Comparison of ENCODE assay signal across 8 mouse cellular contexts in genomic region chr2:19414222-19414965, GRCm38 (mm10). TPM values are rescaled to one million over a fixed set of nuclear protein-coding genes. Genes with fewer than 3 reads are reported as not detected.
A peak's percentile ranks its signal among the peaks of the same experiment; 100 is the strongest.
DNase-seq lines count a peak whose midpoint lies in the region; ATAC-seq and TF ChIP-seq lines count a peak whose summit lies in the region.

No protein-coding gene starts in this region.

- peaks cover 15% of the 10 kb centered on the region for H3K27me3 ChIP-seq in E14TG2a.4 (ENCODE audit: insufficient read depth, low read length)
- peaks cover 11% of the 10 kb centered on the region; the same call in 1 of the 2 replicates for H3K27me3 ChIP-seq in heart, embryonic 14.5 days (ENCODE audit: control insufficient read depth, insufficient read depth, low read length)
- H3K27me3 ChIP-seq in liver, embryonic 13.5 days, result no peaks in the 10 kb centered on the region
- no peaks in the 10 kb centered on the region for H3K27me3 ChIP-seq in testis, adult 2 months (ENCODE audit: control insufficient read depth, insufficient read depth, low read length)

- TF ChIP-seq POLR2A in testis, adult 2 months (IDR thresholded peaks at IDR 0.05; ENCODE audit: control insufficient read depth, low read depth, low read length), result no peak

- H3K9ac ChIP-seq in heart, embryonic 14.5 days (ENCODE audit: low read length), result peak overlapping the region; percentile 36; the same call in 1 of the 2 replicates
- no peak overlapping the region; the same call in 1 of the 2 replicates for H3K9ac ChIP-seq in liver, embryonic 13.5 days

- no peak overlapping the region for H3K27ac ChIP-seq in brown adipose tissue, adult 24 weeks (replicated peaks; ENCODE audit: low read depth, low read length)
- H3K27ac ChIP-seq in heart, embryonic 14.5 days (replicated peaks in 1 of 2; ENCODE audit: control insufficient read depth in 1 of 2, insufficient read depth in 1 of 2, low read depth in 2 of 2, low read length in 2 of 2), result no peak overlapping the region
- no peak overlapping the region for H3K27ac ChIP-seq in liver, embryonic 13.5 days
- H3K27ac ChIP-seq in testis, adult 2 months (ENCODE audit: control insufficient read depth, insufficient read depth, low read depth, low read length), result no peak overlapping the region

- peaks cover 4% of the 10 kb centered on the region for H3K4me1 ChIP-seq in E14TG2a.4 (replicated peaks; ENCODE audit: low read depth, low read length)
- H3K4me1 ChIP-seq in brown adipose tissue, adult 24 weeks (ENCODE audit: control insufficient read depth, insufficient read depth, insufficient read length, low read length), result no peaks in the 10 kb centered on the region
- no peaks in the 10 kb centered on the region for H3K4me1 ChIP-seq in heart, embryonic 14.5 days (ENCODE audit: control insufficient read depth in 2 of 2, insufficient read depth in 2 of 2, low read length in 2 of 2)
- H3K4me1 ChIP-seq in liver, embryonic 13.5 days (replicated peaks), result peaks cover 5% of the 10 kb centered on the region
- no peaks in the 10 kb centered on the region for H3K4me1 ChIP-seq in testis, adult 2 months (ENCODE audit: control insufficient read depth, insufficient read depth, low read length)

- peak; percentile 96 for TF ChIP-seq CTCF in E14TG2a.4 (conservative IDR thresholded peaks at IDR 0.05; ENCODE audit: low read length)
- peak; percentile 85 for TF ChIP-seq CTCF in testis, adult 2 months (IDR thresholded peaks at IDR 0.05; ENCODE audit: control insufficient read depth, insufficient read depth, insufficient replicate concordance, low read depth, low read length)

- peak overlapping the region; percentile 67 for H3K4me2 ChIP-seq in heart, embryonic 14.5 days (ENCODE audit: low read length)
- H3K4me2 ChIP-seq in liver, embryonic 13.5 days, result peak overlapping the region; percentile 52

- DNase-seq in kidney, postnatal 10 days, result peak; percentile 83
- DNase-seq in liver, embryonic 13.5 days, result peak; percentile 40
- peak; percentile 35 to 44 for DNase-seq in natural killer cell, adult 2 months (ENCODE audit: low spot score in 2 of 2)

- peak; percentile 82 for ATAC-seq in erythroblast, adult 5-6 weeks (replicated peaks; ENCODE audit: low FRiP score, poor library complexity, severe bottlenecking)
- no peak for ATAC-seq in heart, embryonic 14.5 days (ENCODE audit: insufficient number of reproducible peaks, insufficient read depth, low FRiP score, low read depth)
- ATAC-seq in liver, embryonic 13.5 days (ENCODE audit: low read depth), result no peak

- 19% methylated on average over 19 of the region's 19 CpGs for WGBS in heart, embryonic 14.5 days
- WGBS in liver, embryonic 13.5 days (ENCODE audit: insufficient replicate concordance), result 14% methylated on average over 19 of the region's 19 CpGs

- 0 out of 2 replicates have a peak overlapping the region, but pooled peaks have one; percentile 21 for H3K4me3 ChIP-seq in E14TG2a.4 (replicated peaks; ENCODE audit: low read length)
- H3K4me3 ChIP-seq in brown adipose tissue, adult 24 weeks (ENCODE audit: insufficient read depth, low read depth, low read length), result peak overlapping the region; percentile 29; the same call in 1 of the 2 replicates
- H3K4me3 ChIP-seq in heart, embryonic 14.5 days (ENCODE audit: control insufficient read depth in 1 of 2, insufficient read depth in 1 of 2, low read depth in 1 of 2, low read length in 2 of 2), result peak overlapping the region; percentile 14 to 29; a peak in 3 of 4 replicates
- peak overlapping the region; percentile 12; the same call in 1 of the 2 replicates for H3K4me3 ChIP-seq in liver, embryonic 13.5 days (replicated peaks)
- H3K4me3 ChIP-seq in testis, adult 2 months (ENCODE audit: control insufficient read depth, low read depth, low read length), result no peak overlapping the region

- H3K9me3 ChIP-seq in E14TG2a.4 (ENCODE audit: low read length), result peaks cover 21% of the 10 kb centered on the region
- no peaks in the 10 kb centered on the region for H3K9me3 ChIP-seq in heart, embryonic 14.5 days (ENCODE audit: control insufficient read depth, low read length)
- no peaks in the 10 kb centered on the region for H3K9me3 ChIP-seq in liver, embryonic 13.5 days (replicated peaks)

- no peaks in the 10 kb centered on the region for H3K36me3 ChIP-seq in E14TG2a.4 (ENCODE audit: insufficient read depth, low read length)
- no peaks in the 10 kb centered on the region for H3K36me3 ChIP-seq in heart, embryonic 14.5 days (ENCODE audit: control insufficient read depth, insufficient read depth, low read length)
- H3K36me3 ChIP-seq in liver, embryonic 13.5 days, result no peaks in the 10 kb centered on the region
- H3K36me3 ChIP-seq in testis, adult 2 months (ENCODE audit: control insufficient read depth, insufficient read depth, low read length), result no peaks in the 10 kb centered on the region

RNA-seq across cellular contexts. Expression of gene Ptf1a, which starts 31.1 kb away (rescaled TPM):
- polyA plus RNA-seq in brown adipose tissue, adult 24 weeks (2012; ENCODE audit: insufficient read depth, insufficient read length, missing spikeins), result not detected in 2 replicates
- total RNA-seq in erythroblast, adult 5-6 weeks (2015; ENCODE audit: low replicate concordance), result not detected in 2 replicates
- total RNA-seq in erythroblast, adult 5-6 weeks (2017; ENCODE audit: low replicate concordance), result not detected in 2 replicates
- not detected in 2 replicates for polyA plus RNA-seq in heart, embryonic 14.5 days (2014; fragmentation: Nextera tagmentation; extraction: Ambion mirVana)
- not detected in 2 replicates for polyA plus RNA-seq in liver, embryonic 13.5 days (2015; fragmentation: Nextera tagmentation; extraction: Ambion mirVana)
- polyA plus RNA-seq in testis, adult 2 months (2012; rRNA removed), result 0.06 TPM in 1 of 2 replicates, not detected in the other

RNA-seq across cellular contexts. Expression of gene Msrb2, which starts 43.2 kb away (rescaled TPM):
- 67.2 and 79.8 TPM in 2 replicates for polyA plus RNA-seq in brown adipose tissue, adult 24 weeks (2012; ENCODE audit: insufficient read depth, insufficient read length, missing spikeins)
- total RNA-seq in erythroblast, adult 5-6 weeks (2015; ENCODE audit: low replicate concordance), result 4.6 and 9.8 TPM in 2 replicates
- total RNA-seq in erythroblast, adult 5-6 weeks (2017; ENCODE audit: low replicate concordance), result 5.6 and 34.8 TPM in 2 replicates
- 38.9 and 46.8 TPM in 2 replicates for polyA plus RNA-seq in heart, embryonic 14.5 days (2014; fragmentation: Nextera tagmentation; extraction: Ambion mirVana)
- 10.6 and 12.0 TPM in 2 replicates for polyA plus RNA-seq in liver, embryonic 13.5 days (2015; fragmentation: Nextera tagmentation; extraction: Ambion mirVana)
- polyA plus RNA-seq in testis, adult 2 months (2012; rRNA removed), result 7.0 and 8.4 TPM in 2 replicates
